Mouse (Mus musculus): ENCODE measurements around the gene Olfr1053. TPM values are rescaled to one million over a fixed set of nuclear protein-coding genes. Genes with fewer than 3 reads are reported as not detected.
"Not testable (repeated sequence)": the region's sequence is repeated elsewhere in the genome, so short reads cannot be mapped to it uniquely, and the experiment has no call there.

Olfr1053 gene
- polyA plus RNA-seq (2016; fragmentation: Nextera tagmentation; extraction: Ambion mirVana): not detected in 2 replicates

DNA sequence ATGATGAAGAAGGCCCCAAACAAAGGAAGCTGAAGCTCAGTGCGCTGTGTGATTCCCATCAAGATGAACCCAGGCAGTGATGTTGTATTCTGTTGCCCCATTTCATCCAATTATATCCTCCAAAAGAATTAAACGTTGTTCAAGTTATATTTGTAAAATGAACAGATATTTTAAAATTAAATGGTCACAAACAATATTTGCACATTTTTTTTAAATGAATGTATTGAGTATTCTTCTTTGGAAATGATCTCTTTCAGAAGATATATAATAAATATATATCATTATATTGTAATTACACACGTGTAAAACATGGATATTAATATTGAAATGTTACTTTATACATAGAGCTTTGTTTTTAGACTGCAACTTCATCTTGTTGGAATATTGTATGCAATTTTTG is at the start of gene Olfr1053:
Olfr1053 (minus strand) TSS at position 101 of the 400 bp plus-strand sequence.
- Histone ChIP-seq H3K4me2 (replicated peaks) (no peak within 1 kb of the TSS), H3K4me3 (no peak within 1 kb of the TSS), H3K36me3 (no peaks in the 10 kb centered on the region), H3K9ac (no peak within 1 kb of the TSS), H3K4me1 (no peaks in the 10 kb centered on the region), H3K27me3 (no peaks in the 10 kb centered on the region), H3K9me3 (replicated peaks) (no peaks in the 10 kb centered on the region), H3K27ac (no peak within 1 kb of the TSS)
- no peak for ATAC-seq (ENCODE audit: low FRiP score)
- WGBS: 70% methylated on average over 3 of the region's 3 CpGs

- no peak within 1 kb of the TSS for H3K4me3 ChIP-seq
- no peak within 1 kb of the TSS for H3K9ac ChIP-seq
- no peaks in the 10 kb centered on the region for H3K36me3 ChIP-seq
- no peaks in the 10 kb centered on the region for H3K9me3 ChIP-seq (replicated peaks)
- no peak for ATAC-seq (ENCODE audit: low FRiP score)
- H3K27ac ChIP-seq: no peak within 1 kb of the TSS
- H3K4me1 ChIP-seq: no peaks in the 10 kb centered on the region
- H3K27me3 ChIP-seq: no peaks in the 10 kb centered on the region
- no peak within 1 kb of the TSS for H3K4me2 ChIP-seq (replicated peaks)
Observed at GRCm38 (mm10) chr2:86362369-86362768, 47.3 kb upstream of the Olfr1053 start, which contains the start of gene Olfr1056. TSS of gene Olfr1056 (minus strand) at chr2:86362469.

GRCm38 (mm10) chr2:86351751-86352150 is 36.7 kb upstream of the Olfr1053 start:
- not testable (repeated sequence) for H3K27me3 ChIP-seq; H3K27ac ChIP-seq; H3K9me3 ChIP-seq (replicated peaks); H3K4me2 ChIP-seq (replicated peaks); H3K9ac ChIP-seq; H3K4me1 ChIP-seq; H3K4me3 ChIP-seq; H3K36me3 ChIP-seq; ATAC-seq (ENCODE audit: low FRiP score)
- WGBS: 93% methylated on average over 1 of the region's 1 CpGs

GRCm38 (mm10) chr2:86350184-86350583 is 35.1 kb upstream of the Olfr1053 start, which contains the start of gene Olfr1055:
TSS of gene Olfr1055 (minus strand) at chr2:86350284.
- H3K27me3 ChIP-seq: no peaks in the 10 kb centered on the region
- no peaks in the 10 kb centered on the region for H3K4me1 ChIP-seq
- no peaks in the 10 kb centered on the region for H3K36me3 ChIP-seq
- no peaks in the 10 kb centered on the region for H3K9me3 ChIP-seq (replicated peaks)
- no peak for ATAC-seq (ENCODE audit: low FRiP score)
- H3K9ac ChIP-seq: no peak within 1 kb of the TSS
- H3K27ac ChIP-seq: no peak within 1 kb of the TSS
- H3K4me2 ChIP-seq (replicated peaks): no peak within 1 kb of the TSS
- WGBS: 93% methylated on average over 5 of the region's 5 CpGs
- H3K4me3 ChIP-seq: no peak within 1 kb of the TSS

GRCm38 (mm10) chr2:86335333-86335732 is 20.2 kb upstream of the Olfr1053 start, which contains the start of gene Olfr1054:
TSS of gene Olfr1054 (minus strand) at chr2:86335433.
- Histone ChIP-seq H3K4me1 (no peaks in the 10 kb centered on the region), H3K9me3 (replicated peaks) (no peaks in the 10 kb centered on the region), H3K36me3 (no peaks in the 10 kb centered on the region), H3K4me2 (replicated peaks) (no peak within 1 kb of the TSS), H3K27ac (no peak within 1 kb of the TSS), H3K9ac (no peak within 1 kb of the TSS), H3K4me3 (no peak within 1 kb of the TSS), H3K27me3 (no peaks in the 10 kb centered on the region)
- 90% methylated on average over 3 of the region's 3 CpGs for WGBS
- ATAC-seq (ENCODE audit: low FRiP score): no peak

- ATAC-seq (ENCODE audit: low FRiP score): no peak
- Histone ChIP-seq H3K36me3 (no peaks in the 10 kb centered on the region), H3K27me3 (no peaks in the 10 kb centered on the region), H3K4me3 (no peak within 1 kb of the TSS), H3K9me3 (replicated peaks) (no peaks in the 10 kb centered on the region), H3K27ac (no peak within 1 kb of the TSS), H3K4me1 (no peaks in the 10 kb centered on the region), H3K4me2 (replicated peaks) (no peak within 1 kb of the TSS), H3K9ac (no peak within 1 kb of the TSS)
Observed at GRCm38 (mm10) chr2:86292155-86292554, 22.9 kb downstream of the Olfr1053 start, which contains the start of gene Olfr1052. TSS of gene Olfr1052 (plus strand) at chr2:86292455.

DNA sequence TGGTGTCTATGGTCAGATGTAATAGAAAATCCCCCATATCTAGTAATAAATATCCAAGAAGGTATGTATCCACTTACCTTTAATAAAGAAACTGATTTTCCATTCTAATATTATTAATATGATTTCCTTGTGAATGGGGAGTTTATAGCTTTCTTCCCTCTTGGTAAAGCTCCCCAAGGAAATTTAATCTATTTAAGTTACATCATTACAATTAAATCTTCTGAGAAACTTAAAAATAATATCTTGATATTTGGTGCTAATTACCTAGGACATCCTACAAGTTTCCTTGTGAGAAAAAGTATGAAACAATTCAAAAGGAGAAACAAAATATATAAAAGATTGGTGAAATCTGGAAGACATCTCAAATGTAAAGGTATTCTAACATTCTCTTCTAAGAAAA is 36.1 kb downstream of the Olfr1053 start, which contains the start of gene Olfr1051:
Olfr1051 (minus strand) TSS at position 101 of the 400 bp plus-strand sequence.
- H3K9ac ChIP-seq; H3K4me1 ChIP-seq; ATAC-seq (ENCODE audit: low FRiP score); H3K27me3 ChIP-seq; H3K4me3 ChIP-seq; H3K4me2 ChIP-seq (replicated peaks); H3K27ac ChIP-seq; H3K9me3 ChIP-seq (replicated peaks); H3K36me3 ChIP-seq: not testable (repeated sequence)

Other genes starting within 250 kb of the Olfr1053 start
- gene Olfr1036, start 241.3 kb downstream of the Olfr1053 start, polyA plus RNA-seq (2016; fragmentation: Nextera tagmentation; extraction: Ambion mirVana): not detected in 2 replicates
- not detected in 2 replicates for gene Olfr1037, start 227.9 kb downstream of the Olfr1053 start, polyA plus RNA-seq (2016; fragmentation: Nextera tagmentation; extraction: Ambion mirVana)
- gene Olfr1039, start 179.4 kb downstream of the Olfr1053 start, polyA plus RNA-seq (2016; fragmentation: Nextera tagmentation; extraction: Ambion mirVana): not detected in 2 replicates
- not detected in 2 replicates for gene Olfr1040, start 168.6 kb downstream of the Olfr1053 start, polyA plus RNA-seq (2016; fragmentation: Nextera tagmentation; extraction: Ambion mirVana)
- not detected in 2 replicates for gene Olfr1042, start 153.4 kb downstream of the Olfr1053 start, polyA plus RNA-seq (2016; fragmentation: Nextera tagmentation; extraction: Ambion mirVana)
- gene Olfr1043, start 147.8 kb downstream of the Olfr1053 start, polyA plus RNA-seq (2016; fragmentation: Nextera tagmentation; extraction: Ambion mirVana): not detected in 2 replicates
- not detected in 2 replicates for gene Olfr1044, start 137.5 kb downstream of the Olfr1053 start, polyA plus RNA-seq (2016; fragmentation: Nextera tagmentation; extraction: Ambion mirVana)
- gene Olfr52, start 129.6 kb downstream of the Olfr1053 start, polyA plus RNA-seq (2016; fragmentation: Nextera tagmentation; extraction: Ambion mirVana): not detected in 2 replicates
- not detected in 2 replicates for gene Olfr1045, start 112.3 kb downstream of the Olfr1053 start, polyA plus RNA-seq (2016; fragmentation: Nextera tagmentation; extraction: Ambion mirVana)
- gene Olfr1046, start 96.0 kb downstream of the Olfr1053 start, polyA plus RNA-seq (2016; fragmentation: Nextera tagmentation; extraction: Ambion mirVana): not detected in 2 replicates
- not detected in 2 replicates for gene Olfr1047, start 83.9 kb downstream of the Olfr1053 start, polyA plus RNA-seq (2016; fragmentation: Nextera tagmentation; extraction: Ambion mirVana)
- not detected in 2 replicates for gene Olfr1048, start 75.0 kb downstream of the Olfr1053 start, polyA plus RNA-seq (2016; fragmentation: Nextera tagmentation; extraction: Ambion mirVana)
- gene Olfr1049, start 57.0 kb downstream of the Olfr1053 start, polyA plus RNA-seq (2016; fragmentation: Nextera tagmentation; extraction: Ambion mirVana): not detected in 2 replicates
- not detected in 2 replicates for gene Olfr1051, start 36.2 kb downstream of the Olfr1053 start, polyA plus RNA-seq (2016; fragmentation: Nextera tagmentation; extraction: Ambion mirVana)
- gene Olfr1052, start 22.8 kb downstream of the Olfr1053 start, polyA plus RNA-seq (2016; fragmentation: Nextera tagmentation; extraction: Ambion mirVana): not detected in 2 replicates
- gene Olfr1054, start 20.1 kb upstream of the Olfr1053 start, polyA plus RNA-seq (2016; fragmentation: Nextera tagmentation; extraction: Ambion mirVana): not detected in 2 replicates
- not detected in 2 replicates for gene Olfr1055, start 35.0 kb upstream of the Olfr1053 start, polyA plus RNA-seq (2016; fragmentation: Nextera tagmentation; extraction: Ambion mirVana)
- gene Olfr1056, start 47.2 kb upstream of the Olfr1053 start, polyA plus RNA-seq (2016; fragmentation: Nextera tagmentation; extraction: Ambion mirVana): not detected in 2 replicates
- gene Olfr1057, start 63.1 kb upstream of the Olfr1053 start, polyA plus RNA-seq (2016; fragmentation: Nextera tagmentation; extraction: Ambion mirVana): not detected in 2 replicates
- not detected in 2 replicates for gene Olfr1058, start 73.3 kb upstream of the Olfr1053 start, polyA plus RNA-seq (2016; fragmentation: Nextera tagmentation; extraction: Ambion mirVana)
- not detected in 2 replicates for gene Olfr1061, start 98.8 kb upstream of the Olfr1053 start, polyA plus RNA-seq (2016; fragmentation: Nextera tagmentation; extraction: Ambion mirVana)
- not detected in 2 replicates for gene Olfr1062, start 111.5 kb upstream of the Olfr1053 start, polyA plus RNA-seq (2016; fragmentation: Nextera tagmentation; extraction: Ambion mirVana)
- gene Olfr1065, start 135.3 kb upstream of the Olfr1053 start, polyA plus RNA-seq (2016; fragmentation: Nextera tagmentation; extraction: Ambion mirVana): not detected in 2 replicates
- gene Olfr1066, start 141.0 kb upstream of the Olfr1053 start, polyA plus RNA-seq (2016; fragmentation: Nextera tagmentation; extraction: Ambion mirVana): not detected in 2 replicates
- not detected in 2 replicates for gene Olfr228, start 172.1 kb upstream of the Olfr1053 start, polyA plus RNA-seq (2016; fragmentation: Nextera tagmentation; extraction: Ambion mirVana)
- not detected in 2 replicates for gene Olfr1076, start 193.2 kb upstream of the Olfr1053 start, polyA plus RNA-seq (2016; fragmentation: Nextera tagmentation; extraction: Ambion mirVana)
- not detected in 2 replicates for gene Olfr1079, start 227.2 kb upstream of the Olfr1053 start, polyA plus RNA-seq (2016; fragmentation: Nextera tagmentation; extraction: Ambion mirVana)
- not detected in 2 replicates for gene Olfr1080, start 243.0 kb upstream of the Olfr1053 start, polyA plus RNA-seq (2016; fragmentation: Nextera tagmentation; extraction: Ambion mirVana)